Comparison of ENCODE assay signal across 19 mouse cellular contexts in genomic region chr16:13921781-13922180, GRCm38 (mm10).
"Had no signal": no experiment of that assay in that cellular context is flagged by ENCODE, and none has a peak within 500 bp of the region (broad histone marks: within the 10 kb centered on the region; RNA-seq: fewer than 3 reads in every experiment).

No protein-coding gene starts in this region.

- ATAC-seq: midbrain, embryonic 16.5 days had no signal

- H3K9ac ChIP-seq: lung, embryonic 14.5 days; midbrain, embryonic 12.5 days; neural tube, embryonic 13.5 days; neural tube, embryonic 15.5 days; stomach, embryonic 15.5 days had no signal

- H3K9me3 ChIP-seq: midbrain, embryonic 12.5 days; stomach, embryonic 15.5 days had no signal

- H3K4me3 ChIP-seq: midbrain, embryonic 10.5 days; midbrain, embryonic 12.5 days; myocyte; neural tube, embryonic 13.5 days; neural tube, embryonic 15.5 days; stomach, embryonic 15.5 days had no signal

- DNase-seq: lung, postnatal 10 days; lung, postnatal 4 days; midbrain, embryonic 14.5 days; retina, postnatal 1 day; right cerebral cortex, adult 18-20 months; right cerebral cortex, postnatal 25 days; right cerebral cortex, postnatal 4 days; spleen, adult 18-20 months; thymus, adult 2 months; thymus, postnatal 25 days had no signal

- H3K27me3 ChIP-seq: midbrain, embryonic 12.5 days; neural tube, embryonic 13.5 days; neural tube, embryonic 15.5 days; stomach, embryonic 15.5 days had no signal

- H3K4me2 ChIP-seq: lung, embryonic 14.5 days; midbrain, embryonic 12.5 days; neural tube, embryonic 13.5 days; neural tube, embryonic 15.5 days; stomach, embryonic 15.5 days had no signal

- H3K27ac ChIP-seq: midbrain, embryonic 10.5 days; midbrain, embryonic 12.5 days; neural tube, embryonic 13.5 days; neural tube, embryonic 15.5 days; stomach, embryonic 15.5 days; stomach, postnatal 0 days had no signal

- H3K36me3 ChIP-seq: midbrain, embryonic 10.5 days; midbrain, embryonic 12.5 days; stomach, embryonic 15.5 days had no signal

- H3K4me1 ChIP-seq: midbrain, embryonic 10.5 days; midbrain, embryonic 12.5 days; neural tube, embryonic 13.5 days; neural tube, embryonic 15.5 days; stomach, embryonic 15.5 days had no signal
